Mouse (Mus musculus) ovary, postnatal 14 days (tissue): ENCODE measurements around the gene Myl6b.
A peak's percentile ranks its signal among the peaks of the same experiment; 100 is the strongest.
"Not testable (repeated sequence)": the region's sequence is repeated elsewhere in the genome, so short reads cannot be mapped to it uniquely, and the experiment has no call there.

Experiments used
- DNase-seq: peaks from one replicate; pipeline ENCODE4 v3.0.0; 2022; ENCODE audit warnings: low spot score

Gene Myl6b

DNA sequence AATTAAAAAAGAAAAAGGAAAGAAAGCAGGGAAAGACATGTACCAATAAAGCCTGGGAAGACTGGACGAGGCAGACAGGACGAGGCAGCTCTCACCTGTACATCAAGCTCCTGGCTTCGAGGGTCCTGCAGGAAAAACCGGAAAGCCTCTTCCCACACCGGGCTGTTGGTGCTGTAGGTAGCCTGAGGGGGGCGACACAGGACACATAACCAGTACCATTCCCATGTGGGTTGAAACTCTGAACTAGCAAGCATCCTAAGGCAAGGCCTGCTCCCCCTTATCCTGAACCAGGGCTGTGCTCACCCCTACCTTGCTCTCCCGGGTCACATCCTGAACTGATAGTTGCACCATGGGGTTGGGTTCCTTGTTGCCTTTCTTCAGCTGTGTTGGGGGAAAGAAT lies 20.3 kb upstream of the Myl6b start:
- no peak for DNase-seq

DNA sequence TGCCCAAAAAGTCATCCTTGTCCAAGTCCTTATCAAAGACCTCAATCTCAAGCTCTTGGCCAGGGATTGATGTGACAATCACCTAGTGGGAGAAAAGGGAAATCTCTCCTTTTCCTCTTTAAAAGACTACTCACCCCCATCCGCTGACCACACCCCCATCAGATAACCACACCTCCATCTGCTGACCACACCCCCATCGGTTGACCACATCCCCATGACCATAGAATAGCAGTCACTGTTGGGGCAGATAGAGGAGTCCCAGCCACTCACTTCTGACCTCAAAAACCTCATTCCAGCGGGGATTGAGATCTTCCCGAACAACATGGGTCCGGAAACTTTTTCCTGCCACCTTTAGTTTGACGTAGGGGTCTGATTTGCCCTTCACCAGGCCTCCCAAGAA lies 18.2 kb upstream of the Myl6b start:
- no peak for DNase-seq

DNA sequence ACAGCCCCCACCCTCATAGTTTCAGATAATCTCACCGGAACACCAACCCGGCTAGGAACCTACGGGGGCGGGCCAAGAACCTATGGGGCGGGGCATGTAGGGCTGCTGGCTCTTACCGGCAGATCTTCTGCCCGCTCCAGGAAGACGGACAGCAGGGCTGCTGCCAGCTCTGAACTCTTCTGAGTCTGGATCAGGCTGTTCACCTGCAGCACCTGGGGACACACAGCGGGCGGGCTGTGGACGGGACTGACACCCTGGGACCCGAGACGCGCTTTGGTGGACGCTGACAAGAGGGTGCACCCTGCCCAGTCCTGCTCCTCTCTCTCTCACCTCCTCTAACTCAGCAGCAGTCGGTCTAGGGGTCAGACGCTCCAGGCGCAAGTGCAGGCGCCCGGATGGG lies 17.5 kb upstream of the Myl6b start:
- no peak for DNase-seq

DNA sequence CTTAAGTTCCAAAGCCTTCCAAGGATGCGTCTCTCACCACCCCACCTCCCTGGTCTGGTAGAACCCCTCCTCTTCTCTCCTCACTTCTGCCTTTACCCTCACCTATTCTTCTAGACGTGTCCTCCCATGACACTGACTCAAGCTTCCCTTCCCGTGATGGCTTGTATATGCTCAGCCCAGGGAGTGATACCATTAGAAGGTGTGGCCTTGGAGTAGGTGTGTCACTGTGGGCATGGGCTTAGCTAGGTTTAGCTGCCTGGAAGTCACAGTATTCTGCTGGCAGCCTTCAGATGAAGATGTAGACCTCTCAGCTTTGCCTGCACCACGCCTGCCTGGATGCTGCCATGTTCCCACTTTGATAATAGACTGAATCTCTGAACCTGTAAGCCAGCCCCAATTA lies 16.6 kb upstream of the Myl6b start:
- DNase-seq = no peak

DNA sequence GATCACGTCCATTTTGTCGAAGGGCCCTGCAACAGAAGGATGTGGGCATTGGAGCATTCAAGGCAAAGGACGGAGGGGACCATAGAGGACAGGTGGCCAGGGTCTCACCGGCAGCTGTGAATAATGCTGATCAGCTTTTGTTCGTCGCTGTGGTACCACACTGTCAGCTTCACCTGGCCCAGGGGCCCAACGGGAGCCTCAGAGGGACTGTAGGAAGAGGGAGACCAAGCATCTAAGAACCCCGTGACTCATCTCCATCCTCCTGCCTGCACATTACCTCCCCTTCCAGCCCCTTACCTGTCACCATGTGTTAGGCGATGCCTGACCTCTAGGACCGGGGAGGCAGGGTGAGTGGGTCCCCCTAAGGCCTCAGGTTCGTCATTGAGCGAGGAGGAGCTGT lies 13.3 kb upstream of the Myl6b start:
- DNase-seq = no peak

DNA sequence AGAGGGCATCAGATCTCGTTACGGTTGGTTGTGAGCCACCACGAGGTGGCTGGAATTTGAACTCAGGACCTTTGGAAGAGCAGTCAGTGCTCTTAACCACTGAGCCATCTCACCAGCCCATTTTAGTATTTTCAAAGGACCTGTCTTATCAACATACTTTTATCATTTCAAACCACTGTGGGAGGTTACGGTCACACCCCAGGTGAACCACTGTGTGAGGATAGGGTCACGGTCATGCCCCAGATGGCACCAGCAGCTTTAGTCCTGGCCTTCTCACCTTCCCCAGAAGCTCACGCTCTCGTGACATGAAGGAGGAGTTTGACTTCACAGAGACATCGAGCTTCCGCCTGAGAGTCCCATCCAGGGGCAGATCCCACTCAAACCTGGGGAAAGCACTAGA lies 12.7 kb upstream of the Myl6b start:
- DNase-seq = no peak

DNA sequence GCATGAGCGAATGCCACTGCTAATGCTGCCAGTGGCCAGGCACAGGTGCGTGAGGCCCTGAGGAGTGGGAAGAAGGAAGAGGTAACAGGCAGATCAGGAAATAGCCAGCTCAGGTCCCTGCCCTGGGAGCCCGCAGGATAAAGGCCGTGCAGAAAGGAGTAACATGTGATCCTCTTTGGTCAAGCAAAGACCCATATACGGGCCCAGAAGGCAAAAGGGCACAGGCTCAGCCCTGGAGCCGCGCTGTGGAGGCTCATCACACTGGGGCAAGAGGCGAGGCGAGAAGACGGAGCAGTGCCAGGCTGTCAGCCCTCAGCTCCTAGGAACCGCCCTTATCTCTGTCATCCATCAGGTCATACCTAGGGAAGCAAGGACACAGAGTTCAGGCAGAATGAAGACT lies 11.8 kb upstream of the Myl6b start:
- DNase-seq = no peak

DNA sequence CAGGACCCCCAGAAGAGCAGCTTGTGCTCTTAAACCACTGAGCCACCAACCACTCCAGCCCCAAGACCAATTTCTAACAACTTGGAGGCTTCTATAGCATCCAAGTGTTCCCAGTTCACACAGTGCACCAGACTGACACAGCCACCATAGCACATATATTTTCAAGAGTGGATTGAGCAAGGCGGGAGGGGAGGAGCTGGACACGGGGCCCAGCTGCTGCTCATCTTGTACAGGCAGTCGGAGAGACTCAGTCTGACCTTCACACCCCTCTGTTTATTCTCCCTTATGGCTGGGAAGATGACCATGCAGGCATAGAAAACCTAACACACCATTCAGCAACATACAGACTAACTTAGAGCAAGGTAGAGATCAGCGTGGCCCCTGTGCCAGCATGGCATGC lies 11.3 kb upstream of the Myl6b start:
- no peak for DNase-seq

DNA sequence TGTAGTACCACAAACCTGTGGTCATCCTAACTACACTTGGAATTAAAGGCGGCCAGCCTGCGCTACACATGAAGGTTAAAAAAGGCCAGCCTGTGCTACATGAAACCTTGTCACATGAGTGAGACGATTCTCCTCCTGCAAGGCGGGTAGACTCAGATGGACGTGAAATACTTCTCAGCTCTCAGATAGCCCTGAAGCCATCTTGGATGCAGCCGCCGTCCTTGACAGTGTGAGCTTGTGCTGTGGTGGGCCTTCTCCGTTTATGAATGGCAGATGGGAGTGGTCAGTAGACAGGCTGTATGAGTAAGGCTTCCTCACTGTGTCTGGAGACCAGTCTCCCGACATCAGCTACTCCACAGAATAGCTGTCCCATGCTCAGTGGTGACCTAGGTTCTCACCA lies 10.7 kb upstream of the Myl6b start:
- no peak for DNase-seq

DNA sequence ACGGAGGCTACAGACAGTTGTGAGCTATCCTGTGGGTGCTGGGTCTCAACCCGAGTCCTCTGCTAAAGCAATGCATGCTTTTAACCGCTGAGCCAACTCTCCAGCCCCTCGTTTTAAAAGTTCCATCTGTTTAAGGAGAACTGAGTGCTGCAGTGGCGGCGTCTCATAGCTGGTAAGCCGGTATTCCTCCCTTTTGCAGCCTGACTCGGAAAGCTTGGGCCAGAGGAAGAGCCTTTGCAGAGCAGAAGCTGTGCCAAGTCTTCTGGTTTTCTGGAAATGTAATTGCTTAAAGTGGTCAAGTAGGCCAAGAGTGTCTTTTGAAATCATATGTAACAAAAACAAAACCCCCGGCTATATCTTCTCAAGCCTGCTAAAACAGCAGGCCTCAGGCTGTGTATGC lies 9.8 kb upstream of the Myl6b start:
- no peak for DNase-seq

DNA sequence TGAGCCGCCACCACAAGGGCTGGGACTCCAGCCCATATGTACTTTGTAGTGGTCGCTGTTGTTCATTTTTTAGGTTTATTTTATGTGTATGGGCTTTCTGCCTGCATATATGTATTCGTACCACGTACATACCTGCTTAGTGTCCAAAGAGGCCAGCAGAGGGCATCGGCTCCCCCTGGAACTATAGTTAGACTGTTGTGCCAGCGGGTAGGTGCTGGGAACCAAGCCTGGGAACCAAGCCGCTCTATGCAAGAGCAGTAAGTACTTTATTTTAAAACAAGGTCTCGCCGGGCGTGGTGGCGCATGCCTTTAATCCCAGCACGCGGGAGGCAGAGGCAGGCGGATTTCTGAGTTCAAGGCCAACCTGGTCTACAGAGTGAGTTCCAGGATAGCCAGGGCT lies 7.5 kb upstream of the Myl6b start:
- no peak for DNase-seq

DNA sequence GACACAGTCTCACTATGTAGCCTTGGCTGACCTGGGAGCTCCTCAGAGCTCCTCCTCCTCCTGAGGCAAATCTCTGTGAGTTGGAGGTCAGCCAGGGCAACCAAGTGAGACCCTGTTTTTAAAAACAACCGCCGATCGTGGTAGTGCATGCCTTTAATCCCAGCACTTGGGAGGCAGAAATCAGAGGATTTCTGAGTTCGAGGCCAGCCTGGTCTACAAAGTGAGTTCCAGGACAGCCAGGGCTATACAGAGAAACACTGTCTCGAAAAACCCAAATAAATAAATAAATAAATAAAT lies 6.8 kb upstream of the Myl6b start:
- DNase-seq = not testable (repeated sequence)

DNA sequence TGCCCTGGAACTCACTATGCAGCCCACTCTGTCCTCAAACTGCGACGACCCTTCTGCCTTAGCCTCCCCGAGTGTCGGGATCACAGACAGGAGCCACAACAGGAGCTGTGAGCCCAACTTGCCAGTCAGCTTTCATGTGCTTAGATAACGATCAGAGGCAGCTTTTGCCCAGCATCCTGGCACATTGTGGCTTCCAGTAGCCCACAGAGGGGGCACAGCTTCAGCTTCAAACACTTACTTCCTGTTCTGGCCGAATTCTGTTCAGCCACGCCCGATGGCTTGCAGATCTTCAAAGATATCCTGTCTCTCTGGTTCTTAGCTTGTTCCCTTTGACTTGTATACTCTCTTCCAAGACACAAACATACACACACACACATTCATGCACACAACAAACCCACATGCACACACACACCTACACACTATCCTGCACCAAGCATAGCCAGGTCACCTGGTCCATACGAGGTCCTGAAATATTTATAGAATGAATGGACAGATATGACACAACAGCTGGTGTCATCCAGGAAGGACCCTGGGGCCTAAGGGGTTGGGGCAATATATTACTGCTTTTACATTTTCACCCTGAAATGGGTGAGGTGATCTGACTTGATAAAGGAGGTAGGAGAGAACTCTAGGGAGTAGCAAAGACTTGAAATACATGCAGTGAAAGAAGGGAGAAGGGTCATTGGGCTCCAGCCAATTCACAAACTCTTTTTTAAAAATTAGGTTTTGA lies 6.3 kb upstream of the Myl6b start:
- no peak for DNase-seq

DNA sequence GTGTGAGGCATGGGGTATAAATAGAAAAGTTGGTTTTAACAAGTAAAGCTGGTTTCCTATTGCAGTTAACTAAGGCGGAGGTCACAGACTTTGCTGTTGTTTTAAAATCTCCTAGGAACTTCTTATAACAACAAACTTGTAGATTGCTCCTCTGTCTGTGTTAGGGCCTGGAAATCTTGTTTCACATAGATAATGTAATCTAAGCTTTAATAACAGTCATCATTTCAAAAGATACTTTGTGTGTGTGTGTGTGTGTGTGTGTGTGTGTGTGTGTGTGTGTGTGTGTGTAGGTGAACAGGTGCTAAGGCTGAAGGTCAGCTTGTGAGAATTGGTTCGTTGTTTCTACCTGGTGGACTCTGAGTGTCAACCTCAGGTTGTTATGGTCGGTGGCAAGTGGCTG lies 5.5 kb upstream of the Myl6b start:
- no peak for DNase-seq

DNA sequence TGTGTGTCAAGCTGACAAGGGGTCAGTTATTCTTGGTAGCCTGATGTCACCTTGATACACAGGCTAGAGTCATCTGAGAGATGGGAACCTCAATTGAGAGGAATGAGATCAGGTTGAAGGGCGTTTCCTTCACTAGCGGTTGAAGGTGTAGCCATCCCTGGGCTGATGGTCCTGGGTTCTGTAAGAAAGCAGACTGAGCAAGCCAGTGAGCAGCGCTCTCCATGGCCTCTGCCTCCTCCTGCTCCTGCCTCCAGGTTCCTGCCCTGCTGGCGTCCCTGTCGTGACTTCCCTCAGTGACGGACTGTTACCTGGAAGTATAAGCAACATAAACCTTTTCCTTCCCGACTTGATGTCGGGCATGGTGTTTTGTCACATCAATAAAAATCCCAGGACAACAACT lies 5.0 kb upstream of the Myl6b start:
- no peak for DNase-seq

DNA sequence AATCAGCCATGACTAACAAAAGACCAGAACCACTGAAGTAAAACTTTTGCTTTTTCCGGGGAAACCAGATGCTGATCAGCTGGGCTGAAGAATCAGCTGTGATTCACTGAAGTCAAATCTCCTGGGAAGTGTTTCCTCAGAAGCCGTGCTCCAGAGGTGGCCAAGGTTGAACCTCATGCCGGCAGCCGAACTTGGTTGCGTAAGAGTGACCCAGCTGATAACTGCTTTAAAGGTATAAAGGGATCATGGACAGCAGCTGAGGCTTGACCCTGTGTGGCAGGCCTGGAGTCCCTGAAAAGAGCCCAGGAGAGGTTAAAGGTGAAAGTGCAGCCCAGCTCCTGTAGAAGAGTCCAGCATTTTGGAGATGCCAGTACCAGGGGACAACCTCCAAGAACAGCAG lies 3.9 kb upstream of the Myl6b start:
- no peak for DNase-seq

DNA sequence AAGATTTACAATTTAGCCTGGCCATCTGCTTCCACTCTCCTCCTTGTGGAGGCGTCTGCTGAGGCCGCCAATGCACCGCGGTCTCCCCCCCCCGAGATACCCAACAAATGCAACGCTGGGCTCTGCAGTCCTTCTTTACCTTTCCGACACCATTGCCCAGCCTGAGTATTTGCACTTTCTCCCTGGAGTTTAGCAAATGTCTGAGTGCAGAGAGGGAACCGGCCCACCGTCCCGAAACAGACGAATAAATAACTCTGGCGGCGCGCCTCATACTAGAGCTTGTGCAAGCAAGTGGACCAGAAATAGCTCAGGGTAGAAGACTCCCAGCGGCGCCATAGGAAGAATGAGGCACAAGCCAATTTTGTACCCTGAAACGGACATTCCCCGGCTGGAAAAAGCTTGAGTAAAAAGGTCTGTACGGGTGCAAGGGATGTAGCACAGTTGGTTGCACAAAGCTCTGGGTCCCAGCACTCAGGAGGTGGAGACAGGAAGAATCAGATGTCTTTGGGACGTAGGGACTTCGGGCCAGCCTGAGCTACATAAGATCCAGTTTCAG lies 709 bp upstream of the Myl6b start:
- DNase-seq = peak; percentile 49

DNA sequence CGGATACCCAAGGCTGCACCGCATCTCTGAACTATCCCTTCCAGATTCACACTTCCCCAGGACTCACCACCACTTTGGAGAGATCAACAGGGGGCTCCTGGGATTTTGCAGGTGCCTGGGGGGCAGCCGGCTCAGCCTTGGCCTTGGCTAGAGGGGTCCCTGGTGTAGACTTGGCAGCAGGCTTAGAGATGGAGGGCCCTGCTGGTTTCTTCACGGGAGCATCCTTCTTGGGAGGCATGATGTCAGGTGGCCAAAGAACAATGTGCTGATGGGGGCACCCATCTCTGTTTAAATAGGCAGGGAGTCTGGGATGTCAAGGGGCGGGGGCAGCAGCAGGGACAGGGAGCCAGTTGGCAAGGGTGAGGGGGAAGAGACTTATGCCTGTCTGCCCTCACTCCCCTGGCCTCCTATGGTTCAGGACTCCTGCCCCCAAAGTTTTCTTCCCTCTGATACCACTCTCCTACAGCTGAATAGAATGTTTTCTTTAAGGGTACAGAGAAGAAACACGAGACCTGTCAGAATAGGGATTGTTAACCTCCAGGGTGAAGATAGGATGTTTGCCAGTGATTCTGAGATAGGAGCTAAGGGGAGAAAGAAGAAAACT lies 1.2 kb downstream of the Myl6b start:
- no peak for DNase-seq

DNA sequence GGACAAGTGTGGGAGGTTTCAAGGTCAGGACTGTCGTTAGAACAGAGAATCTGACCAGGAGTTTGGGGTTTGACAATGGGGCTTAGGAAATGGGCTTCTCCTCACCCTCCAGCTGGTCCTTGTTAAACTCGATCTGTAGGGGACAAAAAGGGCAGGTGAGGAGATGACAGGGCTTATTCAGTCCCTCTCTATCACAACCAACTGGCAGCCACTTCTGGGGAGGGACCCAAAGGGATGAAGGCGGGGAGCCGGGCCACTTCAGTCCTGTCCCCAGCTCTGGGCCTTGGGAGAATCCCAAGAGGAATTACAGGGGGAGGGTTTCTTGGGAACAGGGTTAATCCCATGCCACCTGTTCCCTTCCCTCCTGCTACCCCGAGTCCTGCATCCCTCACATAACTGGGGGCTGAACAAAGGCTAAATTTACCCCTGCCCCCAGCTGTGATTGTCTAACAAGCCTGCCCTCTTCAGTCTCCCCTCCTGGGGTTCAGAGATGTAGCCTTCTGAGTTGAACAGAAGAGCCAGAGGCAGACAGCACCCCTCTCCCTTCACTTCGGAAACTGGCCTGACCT lies 1.9 kb downstream of the Myl6b start:
- no peak for DNase-seq

DNA sequence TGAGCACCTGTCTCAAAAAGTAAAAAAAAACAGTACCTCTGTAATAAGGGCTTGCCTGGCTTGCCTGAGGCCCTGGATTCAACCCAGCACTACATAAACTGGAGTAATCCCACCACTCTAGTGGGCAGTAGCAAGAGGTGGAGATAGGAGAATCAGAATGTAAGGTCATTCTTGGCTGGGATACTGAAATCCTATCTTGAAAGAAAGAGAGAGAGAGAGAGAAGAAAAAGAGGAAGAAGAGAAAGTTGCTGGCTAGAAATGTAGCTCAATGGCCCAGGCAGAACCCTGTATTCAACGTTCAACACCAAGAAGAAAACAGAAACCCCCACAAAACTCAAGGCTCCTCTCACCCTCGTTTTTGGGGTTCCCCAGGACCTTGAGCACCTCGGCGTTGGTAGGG lies 2.6 kb downstream of the Myl6b start:
- no peak for DNase-seq

DNA sequence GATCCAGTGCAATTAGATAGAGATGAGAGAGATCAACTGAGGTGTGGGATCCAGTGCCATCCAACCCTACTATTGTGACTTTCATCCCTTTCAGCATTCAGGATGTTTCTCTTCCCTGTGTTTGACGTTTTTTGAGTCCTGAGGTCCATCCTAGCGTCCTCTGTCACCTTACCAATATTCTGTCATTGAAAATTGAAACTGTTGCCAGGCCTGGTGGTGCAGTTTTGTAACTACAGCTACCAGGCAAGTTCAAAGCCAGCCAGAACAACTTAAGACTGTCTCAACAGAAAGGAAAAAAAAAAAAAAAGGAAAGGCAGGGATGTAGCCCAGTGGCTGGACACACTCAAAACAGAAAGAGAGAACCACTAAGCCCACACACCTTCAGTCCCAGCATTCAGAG lies 3.2 kb downstream of the Myl6b start:
- DNase-seq = no peak

DNA sequence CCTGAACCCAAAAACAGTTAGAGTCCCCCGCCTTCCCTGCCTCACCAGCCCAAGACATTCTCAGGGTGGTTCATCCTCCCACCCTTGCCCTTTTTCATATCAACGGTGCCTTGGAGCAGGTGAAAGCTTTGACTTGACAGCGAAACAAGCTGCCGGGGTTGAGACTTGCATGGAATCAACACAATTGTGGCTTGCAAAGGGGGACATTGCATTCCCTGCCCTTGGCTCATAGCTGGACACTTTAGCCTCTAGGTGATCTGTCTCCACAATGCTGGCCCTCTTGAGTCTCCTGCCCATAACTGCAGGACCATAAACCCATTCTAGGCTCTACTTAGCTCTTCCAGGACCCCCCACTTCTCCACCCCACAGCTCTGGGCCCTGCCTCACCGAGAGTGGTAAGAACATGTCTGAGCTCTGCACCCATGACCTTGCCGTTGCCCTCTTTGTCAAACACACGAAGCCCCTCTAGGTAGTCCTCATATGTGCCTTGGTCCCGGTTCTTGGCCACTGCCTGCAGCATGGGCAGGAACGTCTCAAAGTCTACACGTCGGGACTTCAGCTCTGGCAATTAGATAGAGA lies 3.7 kb downstream of the Myl6b start:
- no peak for DNase-seq
